Mouse (Mus musculus) 416B (cell line): ENCODE results near the gene Tnfaip2.

ENCODE experiments used
- DNase-seq: peaks from one replicate; pipeline ENCODE4 v3.0.0; 2011; ENCODE audit warnings: low read depth

Tnfaip2 gene

DNA sequence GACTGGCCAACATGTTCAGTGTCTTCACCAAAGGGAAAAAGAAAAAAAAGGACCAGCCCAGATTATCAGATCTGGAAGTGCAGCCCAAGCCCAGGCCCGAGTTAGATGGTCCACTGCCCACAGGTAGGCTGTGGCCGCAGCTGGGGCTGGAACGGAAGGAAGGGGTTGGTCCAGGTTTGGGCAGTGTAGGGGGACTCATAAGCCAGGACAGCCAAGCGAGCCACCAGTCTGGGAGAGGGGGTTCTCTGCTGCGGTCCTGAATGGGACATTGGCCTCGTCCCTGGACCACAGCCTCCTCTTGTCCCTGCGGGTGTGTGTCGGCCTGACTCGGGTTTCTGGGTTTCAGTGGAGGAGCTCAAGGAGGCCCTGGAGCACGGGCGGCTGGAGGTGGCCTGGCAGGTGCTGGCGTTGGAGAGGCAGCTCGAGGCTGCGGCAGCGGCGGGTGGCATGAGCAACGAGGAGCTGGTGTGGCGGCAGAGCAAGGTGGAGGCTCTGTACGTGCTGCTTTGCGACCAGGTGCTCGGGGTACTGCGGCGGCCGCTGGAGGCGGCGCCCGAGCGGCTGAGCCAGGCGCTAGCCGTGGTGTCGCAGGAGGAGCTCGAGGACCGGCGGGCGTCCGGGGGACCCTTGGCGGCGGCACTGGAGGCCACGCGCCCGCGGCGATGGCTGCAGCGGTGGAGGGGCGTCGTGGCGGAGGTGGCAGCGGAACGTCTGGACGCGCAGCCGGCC is 3.1 kb downstream of the Tnfaip2 start:
- DNase-seq = no peak

DNA sequence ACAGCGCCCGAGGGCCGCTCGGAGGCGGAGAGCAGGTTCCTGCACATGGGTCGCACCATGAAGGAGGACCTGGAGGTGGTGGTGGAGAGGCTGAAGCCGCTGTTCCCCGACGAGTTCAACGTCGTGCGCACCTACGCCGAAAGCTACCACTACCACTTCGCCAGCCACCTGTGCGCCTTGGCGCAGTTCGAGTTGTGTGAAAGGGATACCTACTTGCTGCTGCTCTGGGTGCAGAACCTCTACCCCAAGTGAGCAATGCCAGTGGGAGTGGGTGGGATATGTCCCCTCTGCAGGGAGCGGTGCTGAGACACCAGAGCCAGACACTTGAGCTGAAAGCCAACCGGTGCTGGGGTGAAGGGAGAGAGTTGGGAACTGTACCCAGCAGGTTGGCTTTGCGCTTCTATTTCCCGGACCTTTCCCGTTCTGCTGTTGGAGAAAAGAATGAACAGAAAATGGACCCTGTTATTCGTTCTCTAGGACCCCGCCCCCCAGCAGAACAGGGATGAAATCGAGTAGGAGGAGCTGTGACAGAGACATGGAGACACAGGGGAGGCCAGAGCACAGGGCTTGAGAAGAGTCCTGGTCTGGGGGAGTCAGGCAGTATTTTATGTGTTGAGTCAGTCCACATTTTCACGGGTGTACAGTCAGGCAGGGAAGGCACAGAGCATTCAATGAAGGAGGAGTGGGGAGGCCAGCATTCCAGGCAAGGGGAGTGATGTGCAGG is 3.8 kb downstream of the Tnfaip2 start:
- no peak for DNase-seq

DNA sequence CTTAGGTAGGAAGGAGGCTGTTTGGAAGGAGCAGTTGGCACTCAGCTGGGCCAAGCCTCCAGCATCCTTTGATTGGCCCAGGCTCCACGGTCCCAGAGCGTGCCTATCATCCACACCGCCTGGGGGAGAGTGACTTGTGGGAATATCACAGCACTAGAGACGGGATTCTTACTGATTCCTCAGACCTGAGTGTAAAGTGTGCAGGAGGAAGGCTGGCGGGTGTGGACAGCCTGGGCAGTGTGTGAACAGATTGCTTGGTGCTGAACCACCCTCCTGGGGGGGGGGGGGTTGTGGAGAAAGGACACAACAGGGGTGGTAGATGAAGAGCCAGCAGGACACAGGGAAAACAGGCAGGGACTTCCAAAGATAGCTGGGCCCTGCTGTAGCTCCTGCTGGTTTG is 4.5 kb downstream of the Tnfaip2 start:
- DNase-seq = no peak

DNA sequence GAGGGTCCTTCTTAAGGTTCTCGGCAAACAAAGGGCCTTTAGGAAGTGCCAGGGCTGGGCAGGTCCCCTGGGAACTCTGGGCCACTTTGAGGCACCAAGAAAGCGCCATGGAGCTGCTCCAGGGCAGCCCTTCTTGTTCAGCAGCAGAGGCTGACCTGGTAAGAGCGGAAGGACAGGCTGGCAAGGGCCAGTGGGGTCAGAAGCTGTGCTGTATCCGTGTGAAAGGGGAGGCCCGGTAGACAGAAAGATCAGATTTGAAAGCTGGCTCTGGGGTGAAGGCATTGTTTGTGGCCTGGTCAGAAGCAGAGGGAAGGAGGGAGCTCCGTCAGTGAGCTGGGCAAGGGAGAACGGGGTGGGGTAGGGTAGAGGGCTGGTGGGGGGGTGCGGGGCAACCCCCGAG is 5.1 kb downstream of the Tnfaip2 start:
- DNase-seq = no peak

DNA sequence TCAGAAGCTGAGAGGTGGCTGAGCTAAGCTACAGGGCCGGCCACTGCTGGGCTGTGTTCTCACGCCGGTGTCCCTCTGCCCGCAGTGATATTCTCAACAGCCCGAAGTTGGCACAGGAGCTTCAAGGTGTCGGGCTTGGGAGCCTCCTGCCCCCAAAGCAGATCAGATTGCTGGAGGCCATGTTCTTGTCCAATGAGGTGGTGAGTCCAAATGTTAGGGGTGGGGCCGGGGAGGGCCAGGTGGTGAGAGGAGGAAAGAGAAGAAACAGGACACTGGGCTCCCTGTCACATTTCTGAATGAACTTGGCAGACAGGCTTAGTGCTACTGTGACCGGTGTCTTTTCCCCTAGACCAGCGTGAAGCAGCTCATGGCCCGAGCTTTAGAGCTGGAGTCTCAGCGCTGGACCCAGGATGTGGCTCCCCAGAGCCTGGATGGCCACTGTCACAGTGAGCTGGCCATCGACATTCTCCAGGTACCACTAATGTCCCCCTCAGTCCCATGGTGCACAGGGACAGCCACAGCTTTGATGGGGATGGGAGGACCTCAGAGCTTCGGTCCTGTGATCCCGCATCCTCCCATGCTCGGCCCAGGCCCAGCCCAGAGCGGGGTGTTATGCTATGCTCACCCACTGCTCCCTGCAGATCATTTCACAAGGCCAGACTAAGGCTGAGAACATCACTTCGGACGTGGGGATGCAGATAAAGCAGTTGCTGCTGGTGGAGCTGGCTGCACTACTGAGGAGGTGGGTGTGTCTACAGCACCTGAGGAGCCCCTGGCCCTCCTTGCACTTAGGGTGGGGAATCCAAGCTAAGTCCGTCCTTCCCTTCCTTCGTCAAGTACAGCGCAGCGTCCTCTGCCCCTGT is 5.9 kb downstream of the Tnfaip2 start:
- DNase-seq = no peak

DNA sequence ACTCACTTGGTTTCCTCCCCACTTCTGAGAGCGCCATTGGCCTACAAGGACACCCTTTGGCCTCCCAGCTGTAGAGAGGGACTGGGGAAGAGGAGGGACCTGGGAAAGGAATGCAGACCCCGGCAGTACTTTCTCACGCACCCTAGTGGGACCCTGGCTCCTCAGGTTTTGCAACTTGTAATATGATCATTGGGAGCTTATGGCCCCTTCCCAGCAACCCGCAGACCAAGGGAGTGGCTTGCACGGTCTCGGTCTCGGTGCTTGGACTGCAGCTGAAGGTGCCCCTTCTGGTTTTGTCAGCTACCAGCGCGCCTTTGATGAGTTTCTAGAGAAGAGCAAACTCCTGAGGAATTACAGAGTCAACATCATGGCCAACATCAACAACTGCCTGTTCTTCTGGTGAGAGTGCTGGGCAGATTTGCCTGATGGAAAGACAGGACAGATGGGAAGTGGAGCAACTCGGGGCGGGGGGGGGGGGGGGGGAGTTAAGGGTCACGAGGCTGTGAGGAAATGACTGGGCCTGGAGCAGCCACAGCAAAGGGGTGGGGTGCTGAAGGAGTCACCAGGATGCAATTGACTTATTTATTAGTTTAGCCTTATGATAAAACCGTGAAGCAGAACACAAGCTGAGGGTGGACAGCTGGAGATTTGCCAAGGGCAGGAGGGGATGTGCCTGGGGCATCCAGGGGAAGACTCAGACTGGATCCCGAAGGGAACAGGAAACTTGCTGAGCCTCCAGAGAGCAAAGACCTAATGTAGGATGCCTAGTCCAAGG is 6.8 kb downstream of the Tnfaip2 start:
- DNase-seq = no peak

DNA sequence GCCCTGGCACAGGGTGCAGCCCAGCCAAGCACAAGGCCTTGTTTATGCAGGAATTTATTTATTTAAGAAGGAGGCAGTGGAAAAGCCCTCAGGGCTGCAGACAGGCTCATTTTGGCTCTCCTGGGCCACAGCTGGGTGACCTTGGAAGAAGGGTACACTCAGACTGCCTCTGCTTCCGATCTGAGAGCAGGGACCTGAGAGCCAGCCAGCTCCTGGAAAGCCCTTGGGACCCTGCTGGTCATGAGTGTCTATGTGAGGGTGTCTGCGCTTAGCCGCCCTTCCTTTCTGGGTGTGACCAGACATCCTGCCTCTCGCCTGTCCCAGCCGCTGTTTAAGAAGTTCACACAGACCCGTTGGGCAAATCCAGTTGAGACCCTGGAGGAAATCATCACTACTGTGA is 8.1 kb downstream of the Tnfaip2 start:
- DNase-seq = no peak

DNA sequence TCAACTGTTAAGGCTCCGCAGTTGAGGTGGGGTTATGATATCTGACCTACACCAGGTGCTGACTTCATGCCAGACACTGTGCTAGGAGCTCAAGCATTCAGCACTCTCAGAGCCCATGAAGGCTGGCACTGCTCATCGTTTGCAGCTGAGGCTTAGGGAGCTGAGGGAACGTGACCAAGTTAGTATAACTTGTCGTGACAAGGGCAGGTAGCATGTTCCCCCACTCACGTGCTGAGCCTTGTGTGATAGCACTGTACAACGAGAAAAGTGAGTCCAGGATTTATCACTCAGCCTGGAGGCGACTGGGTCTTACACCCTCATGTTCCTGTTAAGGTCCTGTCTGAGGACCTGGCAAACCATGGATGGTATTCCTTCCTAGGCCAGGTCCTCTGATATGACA is 9.3 kb downstream of the Tnfaip2 start:
- DNase-seq = no peak

DNA sequence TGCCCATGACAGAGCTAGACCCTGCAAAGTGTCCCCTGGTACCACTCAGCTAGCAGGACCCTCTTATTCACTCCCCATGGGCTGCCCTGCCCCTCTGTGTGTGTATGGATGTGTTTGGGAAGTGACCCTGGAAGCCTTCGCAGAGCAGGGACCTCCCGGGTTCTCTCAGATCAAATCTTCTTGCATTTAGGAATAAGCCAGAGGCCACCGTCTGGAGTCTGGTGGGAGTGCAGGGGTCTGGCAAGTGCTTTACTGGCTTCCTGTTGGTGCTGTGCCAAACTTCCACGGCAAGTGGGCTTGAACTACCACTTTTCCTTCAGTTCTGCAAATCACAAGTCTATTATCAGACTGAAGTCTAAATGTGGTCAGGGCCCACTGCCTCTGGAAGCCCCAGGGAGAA is 11.8 kb downstream of the Tnfaip2 start:
- DNase-seq = no peak

DNA sequence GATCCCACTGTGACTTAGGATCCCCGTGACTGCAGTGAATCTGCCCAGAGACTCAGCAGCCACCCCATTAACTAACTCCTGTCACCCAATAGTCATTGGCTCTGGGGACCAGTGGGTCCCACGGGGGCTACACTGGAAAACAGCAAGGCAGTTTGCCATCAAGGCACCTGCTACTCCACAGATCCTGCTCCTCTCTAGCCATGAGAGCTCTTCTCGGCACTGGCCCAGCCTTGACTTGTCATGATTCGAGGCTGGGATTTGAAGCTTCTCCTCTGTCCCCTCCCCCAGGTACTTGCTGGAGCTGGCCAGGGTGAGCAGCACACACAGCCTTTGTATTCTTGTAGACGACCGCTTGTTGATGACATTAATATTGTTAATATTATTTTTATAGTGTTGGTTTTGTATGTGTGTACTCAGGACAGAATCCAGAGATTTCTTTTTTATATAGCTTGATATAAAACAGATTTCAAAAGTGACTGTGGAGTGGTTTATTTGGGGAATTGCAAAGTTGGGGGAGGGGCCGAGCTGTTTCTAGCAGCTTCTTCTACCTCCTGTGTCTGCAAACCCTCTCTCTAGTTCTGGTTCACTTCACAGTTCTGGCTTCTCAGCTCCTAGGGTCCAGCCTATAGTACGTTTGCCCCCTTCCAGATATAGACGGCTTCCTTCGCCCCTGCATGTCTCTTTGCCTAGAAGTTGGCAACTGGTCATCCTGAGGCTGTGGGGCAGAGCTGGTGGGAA is 12.4 kb downstream of the Tnfaip2 start:
- no peak for DNase-seq

DNA sequence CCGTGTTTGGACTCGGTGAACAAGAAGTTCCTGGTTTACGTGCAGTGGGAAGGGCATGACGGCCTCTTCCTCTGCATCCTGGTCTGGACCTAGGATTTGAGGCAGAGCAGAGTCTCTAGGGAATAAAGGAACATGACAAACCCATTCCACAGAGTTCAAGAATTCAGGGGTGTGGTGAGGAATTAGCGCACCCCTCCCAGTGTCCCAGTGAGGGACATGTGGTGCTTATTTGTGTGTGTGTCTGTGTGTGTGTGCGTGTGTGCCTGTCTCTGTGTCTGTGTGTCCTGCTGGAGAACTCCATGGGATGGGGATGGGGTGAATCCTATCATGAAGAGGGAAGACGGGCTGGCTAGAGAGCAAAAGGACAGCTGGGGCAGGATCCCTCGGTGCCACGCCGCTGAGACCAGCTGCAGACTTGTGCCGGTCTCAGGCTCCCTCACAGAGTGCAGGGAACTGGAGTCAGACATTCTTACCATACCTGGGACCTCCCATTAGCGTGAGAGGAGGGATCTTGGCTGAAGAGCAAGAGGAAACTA is 13.1 kb downstream of the Tnfaip2 start:
- no peak for DNase-seq

DNA sequence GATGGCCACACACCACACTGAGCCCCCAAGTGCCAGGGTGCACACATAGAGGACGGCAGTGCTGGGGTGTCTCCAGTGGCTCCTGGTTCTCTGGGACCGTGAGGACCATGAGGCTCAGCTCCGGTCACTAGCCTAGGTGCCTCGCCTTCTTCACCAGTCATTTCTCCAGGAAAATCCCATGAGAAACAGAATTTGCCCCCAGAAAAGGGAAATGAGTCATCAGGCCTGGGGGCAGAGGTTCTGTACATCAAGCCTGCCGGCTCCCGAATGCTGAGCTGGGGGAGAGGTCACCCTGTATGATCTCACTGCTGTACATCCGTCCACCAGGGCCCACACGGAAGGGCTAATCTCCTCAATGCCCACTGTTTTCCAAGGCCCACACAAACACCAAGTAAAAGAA is 13.6 kb downstream of the Tnfaip2 start:
- no peak for DNase-seq

DNA sequence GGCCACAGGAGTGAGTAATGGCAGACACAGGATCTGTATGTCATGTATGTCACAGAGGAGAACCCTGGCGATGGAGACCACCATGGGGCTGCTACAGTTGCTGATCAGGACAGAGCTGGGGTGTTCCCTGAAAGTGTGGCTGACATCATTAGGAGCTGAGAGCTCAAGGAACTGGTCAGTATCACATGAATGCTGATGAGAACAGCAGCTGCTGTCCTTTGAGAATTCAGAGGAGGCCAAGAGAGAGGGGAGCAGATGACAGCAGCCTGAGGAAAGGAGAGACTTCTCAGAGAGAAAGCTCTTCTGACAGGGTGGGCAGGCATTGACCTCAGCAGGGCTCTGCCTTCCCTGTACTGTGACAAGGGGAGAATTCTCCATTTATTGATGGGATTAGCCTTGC is 15.5 kb downstream of the Tnfaip2 start:
- no peak for DNase-seq

DNA sequence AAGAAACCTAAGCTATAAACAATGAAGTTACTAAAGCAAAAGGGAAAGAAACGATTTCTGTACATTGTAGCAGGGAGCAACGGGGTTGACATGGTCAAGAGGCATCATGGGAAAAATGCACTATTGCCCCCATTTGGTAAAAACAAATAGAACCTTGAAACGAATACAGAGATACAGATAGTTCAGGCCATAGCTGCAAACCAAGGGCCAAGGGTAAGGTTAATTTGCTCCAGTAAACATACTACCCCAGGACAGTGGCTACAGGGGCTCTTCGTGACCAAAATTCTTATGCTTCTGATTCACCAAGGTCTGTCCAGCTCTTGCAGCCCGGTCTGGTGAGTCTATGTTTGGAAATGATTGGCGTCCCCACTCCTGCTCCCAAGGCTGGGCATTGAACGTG is 21.3 kb downstream of the Tnfaip2 start:
- DNase-seq = no peak

DNA sequence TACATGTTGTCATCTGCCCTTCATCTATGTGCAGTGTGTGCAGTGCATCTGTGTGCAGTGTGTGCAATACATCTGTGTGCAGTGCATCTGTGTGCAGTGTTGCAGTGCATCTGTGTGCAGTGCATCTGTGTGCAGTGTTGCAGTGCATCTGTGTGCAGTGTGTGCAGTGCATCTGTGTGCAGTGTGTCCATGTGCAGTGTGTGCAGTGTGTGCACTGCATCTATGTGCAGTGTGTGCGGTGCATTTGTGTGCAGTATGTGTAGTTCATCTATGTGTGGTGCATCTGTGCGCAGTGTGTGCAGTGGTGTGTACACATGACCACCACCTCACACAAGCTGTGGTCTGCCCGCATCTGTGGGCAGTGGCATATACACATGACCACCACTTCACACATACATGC is 24.1 kb downstream of the Tnfaip2 start:
- DNase-seq = no peak

DNA sequence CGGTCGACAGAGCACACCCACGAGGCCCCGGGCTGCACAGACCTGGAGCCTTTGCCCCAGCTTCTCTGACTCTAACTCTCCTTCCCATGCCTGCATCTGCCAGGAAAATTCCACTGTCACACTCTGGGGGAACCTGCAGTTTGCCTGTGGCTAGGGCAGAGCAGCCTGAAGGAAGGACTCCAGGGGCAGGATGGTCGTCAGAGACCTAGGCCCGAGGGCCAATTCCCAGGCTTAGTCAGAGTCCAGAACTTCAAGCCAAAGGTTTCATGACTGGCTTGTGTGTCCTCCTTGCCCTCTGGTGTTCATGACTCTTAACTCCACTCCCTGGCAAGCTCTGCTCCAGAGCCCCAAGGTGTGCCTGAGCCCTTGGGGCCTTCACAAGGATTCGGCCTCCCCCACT is 25.9 kb downstream of the Tnfaip2 start:
- no peak for DNase-seq

DNA sequence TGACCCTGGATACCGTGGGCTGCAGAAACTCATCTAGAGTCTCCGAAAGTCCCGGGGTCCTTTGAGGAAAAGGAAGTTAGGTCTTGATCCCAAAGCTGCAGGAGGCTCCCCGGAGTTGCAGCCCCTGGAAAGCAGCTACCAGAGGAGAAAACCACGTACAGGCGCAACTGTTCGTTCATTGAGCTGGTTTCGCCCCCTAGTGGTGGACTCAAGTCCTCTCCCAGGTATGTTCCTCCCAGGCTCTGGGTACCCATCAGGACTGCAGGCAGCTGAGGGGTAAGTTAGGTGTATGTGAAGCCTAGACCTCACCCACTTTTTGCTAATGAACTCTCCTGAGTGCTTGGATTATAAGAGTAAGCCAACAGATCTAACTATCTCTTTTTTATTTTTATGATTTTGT is 27.2 kb downstream of the Tnfaip2 start:
- DNase-seq = peak; percentile 78

DNA sequence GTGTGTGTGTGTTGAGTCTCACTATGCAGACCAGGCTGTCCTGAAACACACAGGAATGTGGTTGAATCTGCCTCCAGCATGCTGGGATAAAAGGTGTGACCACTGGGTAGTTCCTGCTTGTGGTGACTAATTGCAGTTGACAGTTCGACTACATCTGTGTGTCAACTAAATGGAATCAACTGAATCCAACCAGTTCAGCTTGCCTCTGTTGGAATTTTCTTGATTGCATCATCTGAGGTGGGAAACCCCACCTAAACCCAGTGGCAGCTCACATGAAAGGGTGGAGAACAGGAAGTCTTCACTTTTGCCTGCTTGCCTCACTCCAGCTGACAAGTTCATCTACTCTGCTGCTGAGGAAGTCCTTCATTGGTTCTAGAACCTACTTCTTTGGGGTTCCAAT is 28.9 kb downstream of the Tnfaip2 start:
- DNase-seq = peak; percentile 65

DNA sequence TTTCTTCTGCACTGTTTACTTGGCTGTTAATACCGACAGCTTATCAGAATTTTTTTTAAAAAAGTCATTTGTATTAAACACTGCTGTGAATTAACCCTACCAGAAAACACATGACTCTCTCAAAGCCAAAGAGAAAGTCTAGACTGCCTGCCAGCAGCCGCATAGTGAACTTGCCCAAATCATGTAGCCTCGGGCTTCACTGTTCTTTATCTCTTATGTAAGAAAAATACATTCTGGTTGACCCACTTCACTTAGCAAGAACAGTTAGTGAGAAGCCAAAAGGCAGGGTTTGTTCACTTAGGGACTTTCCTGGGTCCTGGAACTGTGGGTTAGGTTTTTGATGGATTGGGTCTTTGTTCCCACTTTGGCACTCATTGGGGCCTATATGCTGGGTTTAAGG is 29.5 kb downstream of the Tnfaip2 start:
- no peak for DNase-seq

DNA sequence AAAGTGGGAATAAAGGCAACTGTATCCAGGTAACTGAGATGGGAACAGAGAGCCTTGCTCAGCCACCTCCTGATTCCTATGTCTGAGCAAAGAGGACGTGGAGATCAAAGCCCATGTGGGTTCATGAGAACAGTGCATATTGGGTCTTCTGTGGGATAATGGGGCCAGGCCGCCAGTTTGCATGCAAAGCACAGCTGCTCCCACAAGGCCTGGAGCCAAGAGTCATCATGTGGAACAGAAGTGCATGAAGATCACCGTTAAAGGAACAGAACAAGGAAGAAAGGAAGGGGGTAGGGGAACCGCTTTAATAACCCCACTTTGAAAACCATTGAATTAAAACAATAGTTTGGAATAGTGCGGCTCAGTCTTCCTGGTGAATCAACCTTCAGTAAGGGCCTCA is 30.6 kb downstream of the Tnfaip2 start:
- DNase-seq = no peak

DNA sequence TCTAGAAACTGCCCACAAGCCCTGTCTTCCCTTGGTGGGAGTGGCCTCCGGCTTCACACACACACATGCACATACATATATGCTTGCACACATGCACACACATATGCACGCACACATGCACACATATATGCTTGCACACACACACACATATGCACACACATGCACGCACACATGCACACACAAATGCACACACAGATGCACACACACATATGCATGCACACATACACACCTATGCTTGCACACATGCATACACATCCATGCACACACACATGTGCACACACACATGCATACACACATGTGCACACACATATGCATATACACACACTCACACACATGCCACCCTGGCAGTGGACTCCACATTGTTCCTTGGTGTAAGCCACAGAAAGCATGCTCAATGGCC is 32.1 kb downstream of the Tnfaip2 start:
- DNase-seq = no peak
